Mouse (Mus musculus) lung, adult 2 months (tissue): Measurements from ENCODE around the gene Rxfp4. TPM values are rescaled to one million over a fixed set of nuclear protein-coding genes. Genes with fewer than 3 reads are reported as not detected.

Source experiments
- DNase-seq: peaks from one replicate; pipeline ENCODE4 v3.0.0; 2022
- H3K4me1 ChIP-seq: fragments of 200-500 bp; 2 replicates; pipeline ENCODE4 v1.6.1; 2011; ENCODE audit warnings: low read length; ENCODE audit not compliant: control insufficient read depth, insufficient read depth
- H3K4me3 ChIP-seq: fragments of 200-500 bp; replicated peaks from 2 replicates; pipeline ENCODE3; 2011; ENCODE audit warnings: low read depth, mild to moderate bottlenecking, control low read depth, low read length; ENCODE audit errors: extremely low read depth
- CTCF ChIP-seq: fragments of 200-500 bp; IDR thresholded peaks from 2 replicates; pipeline ENCODE4 v1.5.1; 2011; ENCODE audit warnings: mild to moderate bottlenecking, low read length, control low read depth; ENCODE audit not compliant: insufficient read depth
- POLR2A ChIP-seq: fragments of 200-500 bp; IDR thresholded peaks from 2 replicates; pipeline ENCODE4 v1.6.1; 2011; ENCODE audit warnings: low read depth, mild to moderate bottlenecking, control low read depth, low read length, borderline replicate concordance; ENCODE audit errors: extremely low read depth
- WGBS: fragments of 180-500 bp; shearing (Covaris S2); methylation state at CpG from one replicate; pipeline ENCODE4 v1.1.7; 2018; 5-methylcytosine and 5-hydroxymethylcytosine counted together
- polyA plus RNA-seq: library from polyadenylated mRNA; depleted of rRNA; stranded (reverse); fragments of >200 nt; gene quantifications from 2 replicates; pipeline ENCODE4 v1.2.3, GENCODE M21; 2012; rRNA removed

Rxfp4 gene
- polyA plus RNA-seq = 0.41 and 0.76 TPM in 2 replicates

DNA sequence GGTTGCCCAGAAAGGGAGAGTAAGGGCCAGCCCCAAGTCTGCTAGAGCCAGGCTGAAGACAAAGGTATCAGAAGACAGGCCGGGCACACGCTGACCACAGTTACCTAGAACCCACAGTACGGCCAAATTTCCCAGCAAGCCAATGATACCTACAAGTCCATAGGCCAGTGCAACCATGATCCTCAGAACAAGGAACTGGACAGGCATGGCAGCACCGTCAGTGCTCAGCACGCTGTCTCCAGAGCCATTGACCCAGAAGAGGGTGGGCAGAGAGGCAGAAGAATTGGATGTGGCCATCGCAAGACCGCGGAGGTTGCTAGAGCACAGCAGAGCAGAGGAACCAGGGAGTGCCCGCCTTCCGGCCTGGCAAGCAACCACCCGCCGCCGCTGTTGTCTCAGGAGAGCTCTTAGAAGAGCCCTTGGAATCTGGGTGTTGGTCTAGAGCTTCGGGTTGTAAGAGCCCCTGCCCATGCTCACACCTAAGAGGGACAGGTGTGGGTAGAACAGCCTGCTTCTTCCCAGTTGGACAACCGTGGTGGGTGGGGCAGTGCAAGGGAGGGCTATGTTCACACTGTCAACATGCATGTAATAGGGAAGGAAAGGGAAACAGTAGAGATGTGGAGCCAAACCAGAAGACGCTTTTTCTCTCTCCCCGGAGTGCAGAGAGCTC, at the start of gene Rxfp4:
Rxfp4 (minus strand) TSS at position 297 of the 670 bp plus-strand sequence.
- TF ChIP-seq CTCF (no peak), POLR2A (0 out of 2 replicates have a peak, but pooled peaks have one; percentile 10)
- DNase-seq = peak; percentile 53
- no peak within 1 kb of the TSS for H3K4me3 ChIP-seq
- peaks cover 12% of the 10 kb centered on the region for H3K4me1 ChIP-seq
- WGBS = 68% methylated on average over 17 of the region's 17 CpGs

DNA sequence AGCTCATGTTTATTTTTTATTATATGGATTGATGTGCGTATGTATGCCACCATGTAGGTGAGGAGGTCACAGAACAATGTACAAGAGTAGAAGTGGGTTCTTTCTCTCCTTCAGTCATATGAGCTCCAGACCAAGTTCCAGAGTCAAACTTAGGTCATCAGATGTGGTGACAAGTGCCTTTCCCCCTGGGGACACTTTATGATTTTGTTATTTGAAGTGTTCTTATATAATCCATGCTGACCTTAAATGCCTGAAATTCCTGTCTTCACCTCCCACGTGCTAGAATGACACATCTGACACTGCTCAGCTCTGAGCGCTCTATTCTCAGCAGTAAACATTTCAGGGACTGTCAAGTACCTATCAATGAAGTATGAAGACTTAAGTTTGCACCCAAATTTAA, 48.3 kb upstream of the Rxfp4 start:
- no peak for DNase-seq
- Histone ChIP-seq H3K4me1 (no peaks in the 10 kb centered on the region), H3K4me3 (no peak overlapping the region)
- WGBS = 53% methylated on average over 3 of the region's 3 CpGs
- TF ChIP-seq POLR2A = no peak
- TF ChIP-seq CTCF = no peak

DNA sequence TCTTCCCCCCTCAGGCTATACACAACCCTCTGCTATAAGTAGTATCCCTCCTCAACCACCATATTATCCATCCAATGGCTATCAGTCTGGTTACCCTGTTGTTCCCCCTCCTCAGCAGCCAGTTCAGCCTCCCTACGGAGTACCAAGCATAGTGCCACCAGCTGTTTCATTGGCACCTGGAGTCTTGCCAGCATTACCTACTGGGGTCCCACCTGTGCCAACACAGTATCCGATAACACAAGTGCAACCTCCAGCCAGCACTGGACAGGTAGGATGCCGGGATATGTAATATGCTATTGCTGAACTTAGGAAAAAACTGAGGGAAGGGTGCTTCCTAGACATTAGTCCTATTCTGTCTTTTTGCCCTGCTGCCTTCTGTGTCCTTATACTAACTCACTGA, 47.3 kb upstream of the Rxfp4 start:
- DNase-seq = no peak
- no peak for TF ChIP-seq POLR2A
- TF ChIP-seq CTCF = no peak
- Histone ChIP-seq H3K4me1 (no peaks in the 10 kb centered on the region), H3K4me3 (no peak overlapping the region)
- WGBS = 82% methylated on average over 3 of the region's 3 CpGs

GRCm38 (mm10) chr3:88698834-88699233, 45.9 kb upstream of the Rxfp4 start:
- no peak for TF ChIP-seq CTCF
- no peak for TF ChIP-seq POLR2A
- no peak overlapping the region for H3K4me3 ChIP-seq
- 91% methylated on average over 6 of the region's 6 CpGs for WGBS
- DNase-seq = no peak
- H3K4me1 ChIP-seq = no peaks in the 10 kb centered on the region

DNA sequence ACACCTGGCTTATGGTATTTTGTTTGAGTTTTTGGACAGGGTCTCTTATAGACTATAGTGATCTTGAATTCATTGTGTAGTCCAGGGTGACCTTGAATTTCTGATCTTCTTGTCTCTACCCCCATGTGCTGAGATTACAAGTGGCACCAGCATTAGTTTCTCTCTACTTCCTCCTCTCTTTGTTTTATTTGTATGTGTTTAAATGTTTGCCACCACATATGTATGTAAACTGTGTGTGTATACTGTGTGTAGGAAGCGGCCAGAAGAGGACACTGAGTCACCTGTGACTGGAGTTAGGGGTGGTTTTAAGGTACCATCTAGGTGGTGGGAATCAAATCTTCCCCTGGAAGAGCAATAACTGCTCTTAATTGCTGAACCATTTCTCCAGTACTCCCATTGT, 45.1 kb upstream of the Rxfp4 start:
- no peak for DNase-seq
- Histone ChIP-seq H3K4me1 (no peaks in the 10 kb centered on the region), H3K4me3 (no peak overlapping the region)
- TF ChIP-seq CTCF (no peak), POLR2A (no peak)
- WGBS = 94% methylated on average over 1 of the region's 1 CpGs

DNA sequence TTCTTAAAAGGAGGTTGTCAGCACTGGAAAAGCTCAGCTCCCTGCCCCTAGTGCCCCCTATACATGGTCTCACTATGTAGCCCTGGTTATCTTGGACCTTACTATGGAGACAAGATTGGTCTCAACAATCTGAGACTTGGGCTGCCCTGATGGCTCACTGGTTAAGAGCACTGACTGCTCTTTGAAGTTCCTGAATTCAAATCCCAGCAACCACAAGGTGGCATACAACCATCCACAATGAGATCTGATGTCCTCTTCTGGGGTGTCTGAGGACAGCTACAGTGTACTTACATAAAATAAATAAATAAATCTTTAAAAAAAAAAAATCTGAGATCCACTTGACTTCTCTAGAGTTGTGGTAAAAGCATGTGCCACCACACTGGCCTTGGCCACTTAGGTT, 42.6 kb upstream of the Rxfp4 start:
- DNase-seq = no peak
- H3K4me3 ChIP-seq = no peak overlapping the region
- TF ChIP-seq CTCF (no peak), POLR2A (no peak)
- no peaks in the 10 kb centered on the region for H3K4me1 ChIP-seq

- 70% methylated on average over 5 of the region's 5 CpGs for WGBS
- H3K4me1 ChIP-seq = peaks cover 7% of the 10 kb centered on the region
These were observed 36.1 kb upstream of the Rxfp4 start for GRCm38 (mm10) chr3:88689079-88689478.

GRCm38 (mm10) chr3:88686734-88687611, 34.0 kb upstream of the Rxfp4 start:
- WGBS = 12% methylated on average over 13 of the region's 13 CpGs
- Histone ChIP-seq H3K4me3 (peak overlapping the region; percentile 85), H3K4me1 (peaks cover 7% of the 10 kb centered on the region)
- TF ChIP-seq POLR2A (no peak), CTCF (no peak)
- no peak for DNase-seq

More at GRCm38 (mm10) chr3:88689079-88689478, 36.1 kb upstream of the Rxfp4 start:
- no peak for DNase-seq
- no peak for TF ChIP-seq CTCF
- no peak for TF ChIP-seq POLR2A
- H3K4me3 ChIP-seq = no peak overlapping the region

DNA sequence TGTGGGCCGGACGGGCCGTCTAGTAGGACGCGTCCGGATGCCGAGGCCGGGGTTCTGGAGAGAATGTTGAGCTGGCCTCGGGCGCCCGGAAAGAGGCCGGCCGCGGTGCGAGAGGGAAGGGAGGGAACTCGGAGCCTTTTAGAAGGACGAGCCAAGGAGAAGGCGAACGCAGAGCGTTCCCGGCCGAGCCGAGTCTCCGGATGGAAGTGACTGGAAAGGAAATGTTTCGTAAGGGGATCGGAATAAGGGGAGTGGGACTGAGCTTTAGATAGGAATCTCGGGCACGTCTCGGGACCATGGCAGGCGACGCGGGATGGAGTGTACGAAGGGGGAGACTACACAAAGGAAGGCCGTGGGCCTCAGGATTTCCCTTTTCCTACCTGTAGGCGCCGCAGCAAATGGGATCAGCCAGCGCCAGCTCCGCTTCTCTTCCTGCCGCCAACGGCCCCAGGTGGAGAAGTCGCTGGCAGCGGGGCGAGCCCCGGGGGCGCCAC, 33.1 kb upstream of the Rxfp4 start:
- TF ChIP-seq POLR2A = no peak
- Histone ChIP-seq H3K4me3 (peak overlapping the region; percentile 85), H3K4me1 (peaks cover 7% of the 10 kb centered on the region)
- WGBS = under 1% methylated on average over 45 of the region's 45 CpGs
- no peak for DNase-seq
